Mouse (Mus musculus): ENCODE measurements at regions not wholly inside any gene's neighbourhood (a gene's known extent, or its start where the extent isn't known, plus 50 kb on each side); places are given as distances from the start of the nearest gene placed in this dataset.
A peak's percentile ranks its signal among the peaks of the same experiment; 100 is the strongest.

GRCm38 (mm10) chr11:22648275-22648674 is 136.4 kb downstream of the Tmem17 start:
- WGBS: 87% methylated on average over 5 of the region's 5 CpGs
- H3K27ac ChIP-seq: no peak overlapping the region
- peaks cover 6% of the 10 kb centered on the region; the same call in 1 of the 2 replicates for H3K4me1 ChIP-seq
- no peaks in the 10 kb centered on the region for H3K9me3 ChIP-seq
- no peak overlapping the region for H3K4me3 ChIP-seq
- no peaks in the 10 kb centered on the region for H3K36me3 ChIP-seq
- H3K9ac ChIP-seq: no peak overlapping the region
- no peaks in the 10 kb centered on the region for H3K27me3 ChIP-seq
- no peak overlapping the region for H3K4me2 ChIP-seq
- ATAC-seq (ENCODE audit: insufficient number of reproducible peaks, low FRiP score, low TSS enrichment, low read depth): no peak

GRCm38 (mm10) chr11:22650771-22651170 is 138.9 kb downstream of the Tmem17 start:
- no peaks in the 10 kb centered on the region for H3K36me3 ChIP-seq
- no peaks in the 10 kb centered on the region for H3K27me3 ChIP-seq
- no peaks in the 10 kb centered on the region for H3K9me3 ChIP-seq
- H3K4me3 ChIP-seq: no peak overlapping the region
- no peak overlapping the region for H3K4me2 ChIP-seq
- no peak overlapping the region for H3K27ac ChIP-seq
- peaks cover 5% of the 10 kb centered on the region; the same call in 1 of the 2 replicates for H3K4me1 ChIP-seq
- WGBS: 88% methylated on average over 10 of the region's 10 CpGs
- no peak for ATAC-seq (ENCODE audit: insufficient number of reproducible peaks, low FRiP score, low TSS enrichment, low read depth)
- no peak overlapping the region for H3K9ac ChIP-seq

DNA sequence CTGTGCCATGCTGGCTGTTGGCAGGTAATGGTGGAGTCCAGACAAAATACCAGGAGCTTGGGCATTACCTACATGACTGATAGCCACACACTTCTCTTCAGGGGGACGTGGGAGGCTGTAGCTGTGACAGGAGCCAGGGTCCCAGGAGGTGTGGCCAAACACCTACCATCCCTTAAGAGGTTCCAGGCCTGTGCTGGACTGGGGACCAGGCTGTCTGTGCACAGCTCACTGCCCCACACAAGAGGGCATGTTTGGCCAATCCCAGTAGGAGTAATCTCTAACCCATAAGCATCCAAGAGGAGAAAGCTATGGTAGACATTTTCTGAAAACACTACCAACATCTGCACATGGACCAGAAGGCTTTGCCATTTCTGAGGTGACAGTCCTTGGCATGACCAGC is 139.4 kb downstream of the Tmem17 start:
- H3K36me3 ChIP-seq: no peaks in the 10 kb centered on the region
- no peaks in the 10 kb centered on the region for H3K4me1 ChIP-seq
- WGBS: 57% methylated on average over 1 of the region's 1 CpGs
- no peak for ATAC-seq (ENCODE audit: insufficient number of reproducible peaks, low FRiP score, low TSS enrichment, low read depth)
- H3K9ac ChIP-seq: no peak overlapping the region
- H3K4me3 ChIP-seq: no peak overlapping the region
- H3K27ac ChIP-seq: no peak overlapping the region
- H3K9me3 ChIP-seq: no peaks in the 10 kb centered on the region
- no peaks in the 10 kb centered on the region for H3K27me3 ChIP-seq
- H3K4me2 ChIP-seq: no peak overlapping the region

- Histone ChIP-seq H3K9ac (no peak overlapping the region), H3K27me3 (no peaks in the 10 kb centered on the region), H3K4me1 (no peaks in the 10 kb centered on the region), H3K36me3 (no peaks in the 10 kb centered on the region), H3K27ac (no peak overlapping the region), H3K4me3 (no peak overlapping the region), H3K4me2 (no peak overlapping the region), H3K9me3 (no peaks in the 10 kb centered on the region)
- ATAC-seq (ENCODE audit: insufficient number of reproducible peaks, low FRiP score, low TSS enrichment, low read depth): no peak
- 83% methylated on average over 4 of the region's 4 CpGs for WGBS
Observed at GRCm38 (mm10) chr11:22651911-22652310, 140.0 kb downstream of the Tmem17 start.

DNA sequence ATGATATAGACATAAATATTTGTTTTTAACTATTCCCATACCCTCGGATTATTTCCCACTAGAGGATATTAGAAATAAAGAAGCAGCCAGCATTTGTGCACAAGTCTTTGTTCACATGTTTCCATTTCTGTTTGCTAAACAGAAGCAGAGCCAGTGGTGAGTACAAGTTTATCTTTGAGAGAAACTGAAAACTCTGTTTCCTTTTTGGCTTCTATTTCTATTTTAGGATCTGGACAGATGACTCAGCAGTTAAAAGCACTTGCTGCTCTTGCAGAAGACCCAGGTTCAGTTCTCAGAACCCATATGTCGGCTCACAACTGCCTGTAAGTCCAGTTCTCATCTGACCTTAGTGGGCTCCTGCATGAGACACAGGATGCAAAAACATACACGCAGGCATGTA is 141.0 kb downstream of the Tmem17 start:
- Histone ChIP-seq H3K4me3 (no peak overlapping the region), H3K4me1 (no peaks in the 10 kb centered on the region), H3K4me2 (no peak overlapping the region), H3K36me3 (no peaks in the 10 kb centered on the region), H3K9ac (no peak overlapping the region), H3K27ac (no peak overlapping the region), H3K27me3 (no peaks in the 10 kb centered on the region), H3K9me3 (no peaks in the 10 kb centered on the region)
- ATAC-seq (ENCODE audit: insufficient number of reproducible peaks, low FRiP score, low TSS enrichment, low read depth): no peak
- 59% methylated on average over 3 of the region's 3 CpGs for WGBS

GRCm38 (mm10) chr11:22653366-22653765 is 141.5 kb downstream of the Tmem17 start:
- H3K4me2 ChIP-seq: no peak overlapping the region
- H3K27me3 ChIP-seq: no peaks in the 10 kb centered on the region
- H3K4me1 ChIP-seq: no peaks in the 10 kb centered on the region
- WGBS: 59% methylated on average over 5 of the region's 5 CpGs
- no peak overlapping the region for H3K4me3 ChIP-seq
- H3K9ac ChIP-seq: no peak overlapping the region
- no peaks in the 10 kb centered on the region for H3K36me3 ChIP-seq
- H3K9me3 ChIP-seq: no peaks in the 10 kb centered on the region
- no peak for ATAC-seq (ENCODE audit: insufficient number of reproducible peaks, low FRiP score, low TSS enrichment, low read depth)
- no peak overlapping the region for H3K27ac ChIP-seq

DNA sequence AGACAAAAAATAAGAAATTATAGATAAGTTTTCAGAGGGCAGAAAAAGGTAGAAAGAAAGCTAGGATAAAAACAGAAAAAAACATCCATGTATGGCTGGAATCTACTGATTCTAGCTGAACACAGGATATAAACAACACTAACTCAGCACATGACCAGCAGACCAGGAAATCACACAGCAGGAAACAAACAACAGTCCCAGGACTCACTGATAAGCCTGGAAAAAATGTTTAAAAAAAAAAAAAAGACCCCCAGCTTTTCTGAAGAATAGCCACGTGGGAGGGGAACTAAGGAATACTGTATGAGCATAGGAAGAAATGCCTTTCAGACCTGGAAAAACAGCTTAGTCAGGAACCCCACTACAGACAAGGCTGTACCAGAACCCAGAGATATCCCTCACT is 145.7 kb downstream of the Tmem17 start:
- 27% methylated on average over 1 of the region's 1 CpGs for WGBS
- Histone ChIP-seq H3K4me1 (peaks cover 4% of the 10 kb centered on the region; the same call in 1 of the 2 replicates), H3K9me3 (no peaks in the 10 kb centered on the region), H3K27me3 (no peaks in the 10 kb centered on the region), H3K4me3 (no peak overlapping the region), H3K9ac (no peak overlapping the region), H3K36me3 (no peaks in the 10 kb centered on the region), H3K27ac (no peak overlapping the region), H3K4me2 (no peak overlapping the region)
- no peak for ATAC-seq (ENCODE audit: insufficient number of reproducible peaks, low FRiP score, low TSS enrichment, low read depth)

- ATAC-seq (ENCODE audit: insufficient number of reproducible peaks, low FRiP score, low TSS enrichment, low read depth): no peak
- Histone ChIP-seq H3K27ac (no peak overlapping the region), H3K36me3 (no peaks in the 10 kb centered on the region)
Observed at GRCm38 (mm10) chr11:22661072-22661471, 149.2 kb downstream of the Tmem17 start.

DNA sequence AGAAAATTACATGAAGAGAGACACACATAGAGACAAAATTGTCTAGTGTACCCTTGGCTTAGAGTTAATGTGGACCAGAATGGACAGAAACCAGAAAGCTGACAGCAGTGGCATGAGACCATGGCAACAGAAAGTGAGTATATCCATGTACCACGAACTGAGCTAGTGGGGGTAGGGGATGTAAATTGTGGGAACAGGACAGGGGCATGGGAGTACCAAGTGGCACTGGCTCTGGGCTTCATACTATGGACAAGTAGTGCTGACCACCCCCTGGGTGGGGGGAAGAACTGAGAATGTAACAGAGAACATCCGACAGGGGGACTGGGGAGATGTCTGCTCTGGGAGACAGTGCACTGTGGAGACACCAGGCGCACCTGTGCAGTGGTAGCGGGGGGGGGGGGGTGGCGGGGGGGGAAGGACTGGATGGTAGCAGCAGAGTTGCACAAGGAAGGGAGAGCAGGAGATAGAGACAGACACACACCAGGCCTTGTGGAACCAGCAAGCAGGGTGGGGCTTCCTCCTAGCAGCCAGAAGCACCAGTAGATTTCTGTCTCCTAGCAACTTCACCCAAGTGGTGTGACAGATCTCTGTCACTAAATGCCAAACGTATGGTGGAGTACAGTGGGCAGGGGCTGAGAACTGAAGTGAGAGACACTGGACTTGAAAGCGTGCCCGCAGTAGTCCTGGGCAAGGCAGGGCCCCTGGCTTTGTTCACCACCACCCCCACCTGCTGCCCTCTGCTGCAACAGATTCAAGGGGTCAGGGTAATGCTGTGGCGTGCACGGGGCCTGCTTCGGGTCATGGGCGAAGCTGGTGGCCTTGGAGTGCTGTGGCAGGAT is 150.0 kb downstream of the Tmem17 start:
- no peak overlapping the region for H3K4me2 ChIP-seq
- peaks cover 8% of the 10 kb centered on the region; the same call in 1 of the 2 replicates for H3K4me1 ChIP-seq
- no peaks in the 10 kb centered on the region for H3K36me3 ChIP-seq
- ATAC-seq (ENCODE audit: insufficient number of reproducible peaks, low FRiP score, low TSS enrichment, low read depth): 0 out of 2 replicates have a peak, but pooled peaks have one; percentile 35
- WGBS: 60% methylated on average over 10 of the region's 12 CpGs
- no peaks in the 10 kb centered on the region for H3K9me3 ChIP-seq
- no peaks in the 10 kb centered on the region for H3K27me3 ChIP-seq
- no peak overlapping the region for H3K27ac ChIP-seq
- H3K4me3 ChIP-seq: no peak overlapping the region
- no peak overlapping the region for H3K9ac ChIP-seq

More at GRCm38 (mm10) chr11:22661072-22661471, 149.2 kb downstream of the Tmem17 start:
- no peak overlapping the region for H3K9ac ChIP-seq
- 48% methylated on average over 5 of the region's 5 CpGs for WGBS
- no peaks in the 10 kb centered on the region for H3K27me3 ChIP-seq
- H3K9me3 ChIP-seq: no peaks in the 10 kb centered on the region
- H3K4me2 ChIP-seq: no peak overlapping the region
- peaks cover 6% of the 10 kb centered on the region; the same call in 1 of the 2 replicates for H3K4me1 ChIP-seq
- H3K4me3 ChIP-seq: no peak overlapping the region

GRCm38 (mm10) chr11:22665978-22666377 is 154.1 kb downstream of the Tmem17 start:
- peaks cover 8% of the 10 kb centered on the region; the same call in 1 of the 2 replicates for H3K4me1 ChIP-seq
- no peak overlapping the region for H3K4me3 ChIP-seq
- H3K27me3 ChIP-seq: no peaks in the 10 kb centered on the region
- 20% methylated on average over 4 of the region's 4 CpGs for WGBS
- no peak overlapping the region for H3K9ac ChIP-seq
- no peak overlapping the region for H3K4me2 ChIP-seq
- ATAC-seq (ENCODE audit: insufficient number of reproducible peaks, low FRiP score, low TSS enrichment, low read depth): no peak
- no peak overlapping the region for H3K27ac ChIP-seq
- no peaks in the 10 kb centered on the region for H3K36me3 ChIP-seq
- H3K9me3 ChIP-seq: no peaks in the 10 kb centered on the region

- Histone ChIP-seq H3K4me3 (no peak overlapping the region), H3K9ac (no peak overlapping the region), H3K27ac (no peak overlapping the region), H3K4me2 (no peak overlapping the region), H3K27me3 (no peaks in the 10 kb centered on the region), H3K9me3 (no peaks in the 10 kb centered on the region), H3K36me3 (no peaks in the 10 kb centered on the region), H3K4me1 (peaks cover 8% of the 10 kb centered on the region; the same call in 1 of the 2 replicates)
- WGBS: 66% methylated on average over 5 of the region's 5 CpGs
- no peak for ATAC-seq (ENCODE audit: insufficient number of reproducible peaks, low FRiP score, low TSS enrichment, low read depth)
Observed at GRCm38 (mm10) chr11:22666378-22666777, 154.5 kb downstream of the Tmem17 start.

GRCm38 (mm10) chr11:22668220-22668619 is 156.3 kb downstream of the Tmem17 start:
- no peaks in the 10 kb centered on the region for H3K36me3 ChIP-seq
- no peak overlapping the region for H3K9ac ChIP-seq
- H3K27me3 ChIP-seq: no peaks in the 10 kb centered on the region
- no peak overlapping the region for H3K4me2 ChIP-seq
- H3K4me1 ChIP-seq: 0 out of 2 replicates have a peak, but pooled peaks cover 12% of the 10 kb centered on the region
- no peak overlapping the region for H3K4me3 ChIP-seq
- no peak overlapping the region for H3K27ac ChIP-seq
- WGBS: 49% methylated on average over 2 of the region's 2 CpGs
- no peak for ATAC-seq (ENCODE audit: insufficient number of reproducible peaks, low FRiP score, low TSS enrichment, low read depth)
- no peaks in the 10 kb centered on the region for H3K9me3 ChIP-seq
